Mouse (Mus musculus) ovary, postnatal 10 days (tissue): ENCODE results near the gene Vps4a.
A peak's percentile ranks its signal among the peaks of the same experiment; 100 is the strongest.
"Not testable (repeated sequence)": the region's sequence is repeated elsewhere in the genome, so short reads cannot be mapped to it uniquely, and the experiment has no call there.

Experiments
- DNase-seq: peaks from one replicate; pipeline ENCODE4 v3.0.0; 2022; ENCODE audit warnings: low spot score

Vps4a gene

GRCm38 (mm10) chr8:107030650-107031576, at the start of gene Vps4a:
Vps4a (plus strand) TSS chr8:107031222.
- peak; percentile 96 for DNase-seq

GRCm38 (mm10) chr8:106985404-106985821, 45.6 kb upstream of the Vps4a start:
- no peak for DNase-seq

- DNase-seq: no peak
These were observed 45.1 kb upstream of the Vps4a start for GRCm38 (mm10) chr8:106985951-106986350.

- no peak for DNase-seq
These were observed 43.5 kb upstream of the Vps4a start for GRCm38 (mm10) chr8:106987557-106987956.

- DNase-seq: no peak
These were observed 39.6 kb upstream of the Vps4a start for GRCm38 (mm10) chr8:106991393-106991792.

- not testable (repeated sequence) for DNase-seq
These were observed 34.7 kb upstream of the Vps4a start for GRCm38 (mm10) chr8:106996339-106996738.

- no peak for DNase-seq
These were observed 33.6 kb upstream of the Vps4a start for GRCm38 (mm10) chr8:106997416-106997815.

- DNase-seq: no peak
These were observed 32.0 kb upstream of the Vps4a start for GRCm38 (mm10) chr8:106999068-106999467.

GRCm38 (mm10) chr8:107002532-107002931, 28.5 kb upstream of the Vps4a start:
- peak; percentile 77 for DNase-seq

- DNase-seq: no peak
These were observed 23.2 kb upstream of the Vps4a start for GRCm38 (mm10) chr8:107007795-107008194.

GRCm38 (mm10) chr8:107012666-107013065, 18.4 kb upstream of the Vps4a start:
- no peak for DNase-seq

GRCm38 (mm10) chr8:107014915-107015314, 16.1 kb upstream of the Vps4a start:
- no peak for DNase-seq

GRCm38 (mm10) chr8:107023479-107023878, 7.5 kb upstream of the Vps4a start:
- DNase-seq: no peak

- no peak for DNase-seq
These were observed 1.7 kb upstream of the Vps4a start for GRCm38 (mm10) chr8:107029310-107029709.

GRCm38 (mm10) chr8:107030058-107030457, 964 bp upstream of the Vps4a start:
- no peak for DNase-seq

GRCm38 (mm10) chr8:107031577-107032090, 612 bp downstream of the Vps4a start:
- DNase-seq: no peak

GRCm38 (mm10) chr8:107033609-107034008, 2.6 kb downstream of the Vps4a start:
- DNase-seq: not testable (repeated sequence)

- no peak for DNase-seq
These were observed 4.6 kb downstream of the Vps4a start for GRCm38 (mm10) chr8:107035641-107036040.

- DNase-seq: no peak
These were observed 5.6 kb downstream of the Vps4a start for GRCm38 (mm10) chr8:107036626-107037025.

GRCm38 (mm10) chr8:107040632-107041031, 9.6 kb downstream of the Vps4a start:
- DNase-seq: no peak

- no peak for DNase-seq
These were observed 14.5 kb downstream of the Vps4a start for GRCm38 (mm10) chr8:107045478-107045877.

- DNase-seq: no peak
These were observed 16.0 kb downstream of the Vps4a start for GRCm38 (mm10) chr8:107046976-107047375.
